Mouse (Mus musculus): ENCODE results near the gene Jdp2.
"Not testable (repeated sequence)": the region's sequence is repeated elsewhere in the genome, so short reads cannot be mapped to it uniquely, and the experiment has no call there.

Gene Jdp2

GRCm38 (mm10) chr12:85639326-85640008 lies 40.6 kb downstream of the Jdp2 start:
- no peak for DNase-seq

- no peak for DNase-seq
These were observed 42.2 kb downstream of the Jdp2 start for GRCm38 (mm10) chr12:85640852-85641563.

DNA sequence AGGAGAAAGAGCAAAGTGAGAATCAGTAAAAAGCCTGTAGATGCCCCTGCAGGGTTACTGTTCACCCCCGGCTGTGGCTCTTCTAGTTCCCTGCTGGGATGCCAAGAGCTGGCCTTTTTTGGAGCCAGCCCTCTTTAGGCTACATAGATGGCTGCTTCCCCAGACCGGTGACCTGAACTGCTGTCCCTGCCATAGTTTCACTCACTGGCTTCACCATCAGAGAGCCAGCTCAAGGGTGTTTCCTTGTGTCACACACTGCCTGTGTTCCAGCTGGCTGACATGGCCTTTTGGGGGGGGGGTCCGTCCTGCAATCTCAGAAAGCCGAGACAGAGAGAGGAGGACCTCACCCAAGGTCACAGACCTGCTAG lies 42.7 kb downstream of the Jdp2 start:
- no peak for DNase-seq

DNA sequence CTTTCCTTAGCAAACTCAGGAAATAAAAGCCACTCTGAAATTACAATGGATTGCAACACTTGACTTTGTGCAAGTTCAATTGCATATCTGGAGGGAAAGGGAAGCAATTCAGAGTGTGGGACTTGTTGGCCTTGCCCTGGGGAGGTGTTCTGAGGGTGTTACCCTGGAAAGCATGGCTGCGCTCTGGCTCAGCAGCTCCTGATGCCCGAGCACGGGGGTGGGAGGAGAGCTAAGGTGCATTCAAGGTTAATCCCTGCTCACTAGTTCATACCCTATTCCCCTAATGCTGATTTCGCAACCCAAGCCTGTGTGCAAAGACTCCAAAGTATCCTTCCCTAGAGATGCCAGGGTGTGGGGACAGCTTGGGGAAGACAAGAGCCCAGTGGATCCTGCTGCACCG lies 44.9 kb downstream of the Jdp2 start:
- DNase-seq: no peak

GRCm38 (mm10) chr12:85645664-85646063 lies 46.8 kb downstream of the Jdp2 start:
- DNase-seq: peak; percentile 55 to 57

DNA sequence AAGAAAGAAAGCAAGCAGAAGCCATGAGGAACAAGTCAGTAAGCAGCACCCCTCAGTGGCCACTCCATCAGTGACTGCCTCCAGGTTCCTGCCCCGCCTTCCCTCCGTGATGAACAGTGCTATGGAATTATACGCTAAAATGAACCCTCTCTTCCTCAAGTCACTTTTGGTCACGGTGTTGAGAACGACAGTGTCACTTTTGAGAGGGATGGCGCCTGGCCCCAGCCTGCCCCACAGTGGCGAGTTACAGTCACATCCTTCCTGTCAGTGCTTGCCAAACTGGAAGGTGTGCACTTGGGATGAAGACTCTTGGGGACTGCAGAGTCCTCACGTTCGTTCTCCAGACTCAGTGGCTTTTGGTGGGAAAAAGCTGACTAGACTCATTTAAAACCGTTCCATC lies 48.5 kb downstream of the Jdp2 start:
- DNase-seq: peak; percentile 14 to 25

DNA sequence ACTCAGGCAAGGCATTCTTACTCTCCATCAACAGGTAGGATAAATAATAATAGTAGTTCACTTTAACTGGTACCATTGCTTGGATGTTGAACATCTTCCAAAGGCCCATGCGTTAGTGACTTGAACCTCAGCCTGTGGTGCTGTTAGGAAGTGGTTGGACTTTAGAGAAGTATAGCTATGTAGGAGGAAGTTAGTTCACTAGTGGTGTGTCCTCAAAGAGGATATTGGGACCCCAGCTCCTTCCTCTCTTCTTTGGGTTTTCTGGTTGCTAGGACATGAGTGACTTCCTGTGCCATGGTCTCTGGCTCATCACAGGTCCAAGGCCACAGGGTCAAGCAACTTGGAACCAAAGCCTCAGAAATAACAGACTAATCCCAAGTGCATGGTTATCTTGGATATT lies 49.1 kb downstream of the Jdp2 start:
- no peak for DNase-seq

DNA sequence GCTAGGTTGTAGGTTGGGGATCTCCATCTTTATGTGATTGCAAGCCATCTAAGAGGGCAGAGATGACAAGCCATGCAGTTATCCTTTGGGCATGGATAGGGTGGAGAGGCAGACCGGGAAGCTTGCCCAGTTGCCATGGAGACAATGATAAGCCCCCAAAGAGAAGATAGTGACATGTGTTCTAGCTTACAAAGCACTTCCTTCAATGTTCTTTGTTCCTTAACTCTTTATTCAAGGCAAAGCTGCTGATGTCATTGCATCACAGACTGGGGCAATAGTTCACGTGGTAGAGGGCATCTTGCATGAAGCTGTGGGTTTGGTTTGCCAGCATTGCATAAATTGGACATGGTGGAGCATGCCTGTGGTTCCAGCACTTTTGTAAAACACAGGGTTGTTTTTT lies 60.5 kb downstream of the Jdp2 start:
- DNase-seq: no peak

DNA sequence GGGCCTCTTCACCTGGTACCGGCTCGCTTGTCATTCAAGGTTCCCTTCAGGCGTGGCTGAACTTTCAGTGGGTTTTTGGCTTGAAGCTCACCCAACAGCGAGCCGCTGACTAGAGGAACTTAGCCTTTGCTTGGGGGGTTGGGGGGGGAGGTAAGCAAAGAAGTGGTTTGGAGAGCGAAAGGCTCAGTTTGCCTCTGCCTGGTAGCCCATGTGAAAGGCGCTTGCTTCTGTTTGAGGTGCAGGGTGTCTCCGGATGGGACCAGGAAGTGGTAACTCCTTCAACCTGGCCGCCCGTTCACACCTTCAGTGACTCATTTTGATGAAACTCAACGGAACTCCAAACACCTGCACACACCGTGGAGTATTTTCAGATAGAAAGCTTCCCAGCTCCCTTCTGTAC lies 62.0 kb downstream of the Jdp2 start:
- DNase-seq: peak; percentile 10 to 14

- DNase-seq: not testable (repeated sequence)
These were observed 63.4 kb downstream of the Jdp2 start for GRCm38 (mm10) chr12:85662232-85662631.

GRCm38 (mm10) chr12:85662896-85663295 lies 64.1 kb downstream of the Jdp2 start:
- DNase-seq: peak; percentile 75 to 80

DNA sequence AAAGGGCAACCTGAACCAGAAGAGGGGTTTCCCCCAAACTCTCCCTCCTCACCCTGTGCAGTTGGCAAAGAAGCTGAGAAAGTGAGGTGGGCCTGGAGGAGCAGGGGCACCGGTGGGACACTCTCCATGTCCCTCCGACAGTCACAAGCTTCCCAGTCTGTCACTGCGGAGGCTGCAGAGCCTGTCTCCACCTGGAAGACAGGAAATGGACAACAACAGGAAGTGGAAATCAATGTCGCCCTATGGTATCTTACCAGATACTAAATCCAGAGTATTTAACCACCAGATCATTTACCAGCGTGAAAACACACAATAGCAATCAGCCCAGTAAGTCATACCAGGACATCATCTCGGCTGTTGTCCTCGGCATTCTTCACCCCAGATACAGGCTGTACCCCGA lies 67.3 kb downstream of the Jdp2 start:
- no peak for DNase-seq

GRCm38 (mm10) chr12:85667071-85667470 lies 68.2 kb downstream of the Jdp2 start:
- DNase-seq: no peak

DNA sequence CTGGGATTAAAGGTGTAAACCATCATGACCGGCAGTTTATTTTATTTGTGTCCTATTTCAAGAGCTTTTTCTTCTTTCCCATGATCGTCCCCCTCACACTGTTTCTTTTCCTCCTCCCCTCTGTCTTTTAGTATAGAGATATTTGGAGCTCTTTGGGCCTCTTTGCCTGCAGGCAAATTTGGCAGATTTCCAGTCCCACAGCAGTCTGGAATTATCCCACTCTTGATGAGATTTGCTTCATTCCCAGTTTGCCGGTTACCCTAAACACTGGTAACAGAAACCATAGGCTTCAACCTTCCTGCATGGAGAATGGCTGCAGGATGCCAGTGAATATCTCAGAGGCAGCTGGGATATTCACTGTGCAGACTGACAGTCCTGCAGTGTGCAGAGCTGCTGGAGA lies 69.9 kb downstream of the Jdp2 start:
- no peak for DNase-seq

DNA sequence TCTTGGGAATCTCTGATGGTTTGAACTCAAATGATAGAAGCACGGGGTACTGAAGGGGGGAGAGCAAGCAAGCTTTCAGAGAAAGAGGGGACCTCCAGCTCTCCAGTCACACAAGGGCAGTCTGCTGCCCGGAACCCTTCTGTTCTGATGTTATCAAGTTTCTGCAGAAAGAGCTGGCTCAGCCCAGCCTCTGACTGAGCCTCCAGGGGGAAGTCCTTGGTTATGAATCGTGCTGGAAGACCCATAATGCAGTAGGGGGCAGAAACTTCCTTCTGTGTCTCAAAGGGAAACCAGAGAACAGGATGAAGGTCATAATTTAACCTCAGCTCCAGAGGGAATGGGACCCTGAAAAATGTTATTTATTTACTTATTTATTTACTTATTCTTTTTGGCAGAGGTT lies 71.3 kb downstream of the Jdp2 start:
- no peak for DNase-seq

GRCm38 (mm10) chr12:85673914-85674313 lies 75.1 kb downstream of the Jdp2 start:
- no peak for DNase-seq

DNA sequence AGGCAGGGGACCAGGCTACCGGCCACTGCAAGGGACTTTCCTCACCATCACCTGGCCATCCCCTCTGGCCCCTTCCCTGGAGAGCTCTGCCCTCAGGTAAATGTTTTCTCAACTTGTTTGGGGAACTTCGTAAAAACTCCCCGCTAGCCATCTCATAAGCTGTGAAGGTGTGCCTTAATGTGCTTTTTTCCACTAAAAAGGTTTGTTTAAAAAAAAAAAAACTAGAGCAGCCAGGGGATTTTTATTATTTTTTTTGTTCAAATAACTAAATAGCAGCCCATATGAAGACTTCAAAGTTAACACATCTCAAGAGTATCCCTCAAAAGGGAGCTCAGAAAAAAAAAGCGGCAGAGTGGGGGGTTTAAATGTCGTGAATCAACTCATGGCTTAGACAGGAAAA lies 80.3 kb downstream of the Jdp2 start:
- DNase-seq: no peak

- DNase-seq: no peak
These were observed 81.0 kb downstream of the Jdp2 start for GRCm38 (mm10) chr12:85679808-85680207.

- peak; percentile 62 to 63 for DNase-seq
These were observed 83.5 kb downstream of the Jdp2 start for GRCm38 (mm10) chr12:85682328-85682727.

DNA sequence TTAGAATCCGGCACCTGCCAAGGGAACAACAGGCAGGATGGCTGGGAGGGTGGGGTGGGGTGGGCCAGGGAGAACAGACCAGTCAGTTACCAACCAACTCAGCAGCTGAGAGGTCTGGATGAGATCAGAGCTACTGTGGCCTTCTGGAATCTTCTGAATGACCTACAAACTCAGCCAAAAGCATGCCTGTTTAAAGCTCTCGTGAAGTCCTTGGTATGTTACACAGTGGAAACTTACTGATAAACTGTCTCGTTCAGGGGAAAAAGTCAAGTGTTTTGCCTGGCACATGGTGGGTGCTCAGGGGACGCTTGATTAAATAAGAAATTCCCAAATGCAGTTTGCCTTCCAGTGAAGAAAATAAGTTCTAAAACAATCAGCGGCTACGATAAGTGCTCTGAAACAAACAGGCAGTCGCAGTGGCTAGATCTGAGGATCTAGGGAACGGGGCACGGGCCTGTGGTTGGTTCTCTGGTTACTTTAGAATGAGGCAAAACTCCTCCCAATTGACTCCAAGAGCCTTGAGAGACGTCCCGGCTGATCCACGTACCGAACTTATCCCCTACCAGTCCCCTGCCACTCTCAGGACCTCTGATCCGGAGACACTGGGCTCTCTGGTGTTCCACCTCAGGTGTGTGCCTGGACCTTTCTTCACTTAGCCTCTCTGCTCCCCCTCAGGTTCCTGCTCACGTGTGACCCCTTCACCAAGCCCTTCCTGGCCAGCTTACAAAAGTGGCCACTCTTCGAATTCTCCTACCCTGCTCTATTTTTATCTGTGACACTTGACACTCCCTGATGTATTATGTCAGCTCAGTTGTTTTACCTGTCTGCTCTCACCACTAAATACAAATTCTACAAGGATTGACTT lies 85.8 kb downstream of the Jdp2 start:
- DNase-seq: no peak

- peak; percentile 72 to 74 for DNase-seq
These were observed 87.8 kb downstream of the Jdp2 start, which contains the start of gene Batf for GRCm38 (mm10) chr12:85686466-85687216. TSS of gene Batf (plus strand) at chr12:85686669.

DNA sequence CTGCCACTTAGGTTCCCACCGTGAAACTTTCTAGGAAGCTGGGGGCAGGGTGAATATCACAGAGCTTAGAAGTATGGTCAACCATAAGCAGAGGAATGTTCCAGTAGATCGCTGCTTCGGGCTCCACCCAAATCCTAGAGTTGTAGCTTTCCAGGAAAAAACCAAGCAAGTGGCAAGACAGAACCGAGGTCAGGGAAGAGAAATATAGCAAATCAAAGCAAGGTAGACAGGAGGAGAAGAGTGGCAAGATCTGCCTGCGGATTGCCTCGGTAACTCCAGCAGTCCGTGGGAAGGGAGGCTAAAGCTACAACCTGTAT lies 88.3 kb downstream of the Jdp2 start:
- no peak for DNase-seq

DNA sequence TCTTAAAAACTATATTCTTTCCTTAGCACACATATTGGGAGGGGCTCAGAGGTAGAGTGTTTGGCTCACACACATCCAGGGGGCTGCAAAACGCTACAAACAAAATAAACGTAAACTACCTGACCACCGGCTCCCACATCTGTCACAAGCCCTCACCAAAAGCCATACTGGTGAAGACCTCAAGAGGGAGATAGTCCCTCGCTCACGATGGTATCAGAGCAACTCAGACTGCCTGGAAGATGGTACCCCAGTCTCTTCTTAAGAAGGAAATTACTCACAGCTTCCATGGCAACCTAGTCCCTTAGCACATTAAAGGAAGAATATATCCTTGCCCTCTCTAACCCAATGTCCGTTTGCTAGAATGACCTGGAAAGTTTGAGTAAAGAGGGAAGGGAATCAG lies 89.0 kb downstream of the Jdp2 start:
- peak; percentile 28 to 33 for DNase-seq
